20 mouse cellular contexts compared by ENCODE assay signal in genomic region chr9:120043115-120043514, GRCm38 (mm10). TPM values are rescaled to one million over a fixed set of nuclear protein-coding genes. Genes with fewer than 3 reads are reported as not detected.
DNase-seq lines count a peak whose midpoint lies in the region; ATAC-seq and TF ChIP-seq lines count a peak whose summit lies in the region.
"Had no signal": no experiment of that assay in that cellular context is flagged by ENCODE, and none has a peak within 500 bp of the region (broad histone marks: within the 10 kb centered on the region; RNA-seq: fewer than 3 reads in every experiment).

No protein-coding gene starts in this region.

- ATAC-seq in megakaryocyte, adult 5-6 weeks (ENCODE audit: poor library complexity, severe bottlenecking): peak; percentile 90
- ATAC-seq in frontal cortex, adult (ENCODE audit: low TSS enrichment): no peak; the same call in 1 of the 2 replicates
- ATAC-seq: forebrain, embryonic 13.5 days; intestine, embryonic 15.5 days had no signal

- intact Hi-C loops in left cerebral cortex, postnatal 36 days (cut with DNase I): no loop called here

- peak overlapping the region; percentile 51 for H3K27ac ChIP-seq in layer of hippocampus, adult 2 months
- peak overlapping the region; percentile 37 for H3K27ac ChIP-seq in bone marrow, adult 2 months (ENCODE audit: control insufficient read depth, insufficient read depth, low read depth, low read length, poor library complexity)
- H3K27ac ChIP-seq: embryonic facial prominence, embryonic 15.5 days; forebrain, embryonic 13.5 days; hindbrain, embryonic 13.5 days; intestine, embryonic 15.5 days; kidney, postnatal 0 days; limb, embryonic 12.5 days; lung, embryonic 15.5 days; neural tube, embryonic 12.5 days had no signal

- H3K4me1 ChIP-seq in bone marrow, adult 2 months (ENCODE audit: control insufficient read depth, insufficient read depth, low read length): peaks cover 7% of the 10 kb centered on the region
- H3K4me1 ChIP-seq: embryonic facial prominence, embryonic 15.5 days; forebrain, embryonic 13.5 days; hindbrain, embryonic 13.5 days; limb, embryonic 12.5 days; lung, embryonic 15.5 days; neural tube, embryonic 12.5 days had no signal

- H3K4me3 ChIP-seq in layer of hippocampus, adult 2 months: no peak overlapping the region
- no peak overlapping the region for H3K4me3 ChIP-seq in bone marrow, adult 2 months (replicated peaks; ENCODE audit: control insufficient read depth, low read depth, low read length)
- H3K4me3 ChIP-seq: embryonic facial prominence, embryonic 15.5 days; forebrain, embryonic 13.5 days; hindbrain, embryonic 13.5 days; intestine, embryonic 15.5 days; limb, embryonic 12.5 days; lung, embryonic 15.5 days; neural tube, embryonic 12.5 days had no signal

- 20% methylated on average over 7 of the region's 7 CpGs for WGBS in bone marrow, adult 2 months

- no peak for TF ChIP-seq CTCF in layer of hippocampus, adult 2 months (conservative IDR thresholded peaks at IDR 0.05)
- TF ChIP-seq CTCF in bone marrow, adult 2 months (IDR thresholded peaks at IDR 0.05; ENCODE audit: control insufficient read depth, insufficient read depth, low read length): no peak

- no peak for DNase-seq in layer of hippocampus, adult 2 months (ENCODE audit: low spot score in 2 of 2)
- DNase-seq in layer of hippocampus, postnatal 10 days (ENCODE audit: low spot score in 2 of 2): no peak
- DNase-seq in 3T3-L1 (ENCODE audit: low read depth, low spot score): peak; percentile 51
- no peak for DNase-seq in left cerebral cortex, postnatal 36 days (ENCODE audit: low spot score in 2 of 2)
- DNase-seq: adrenal gland, postnatal 14 days; midbrain, embryonic 14.5 days had no signal

- TF ChIP-seq POLR2A in bone marrow, adult 2 months (IDR thresholded peaks at IDR 0.05; ENCODE audit: borderline replicate concordance, control insufficient read depth, low read depth, low read length): no peak

RNA-seq across cellular contexts. Expression of gene Xirp1, which starts 19.7 kb away (rescaled TPM):
- under 1 TPM; 0.10 to 0.23 TPM for total RNA-seq in layer of hippocampus, adult 2 months (2021)
- under 1 TPM; 0.07 to 0.09 TPM for total RNA-seq in layer of hippocampus, postnatal 10 days (2021)
- not detected in 2 replicates for polyA plus RNA-seq in bone marrow, adult 2 months (2011; ENCODE audit: insufficient read depth, insufficient read length, low replicate concordance, missing spikeins)
- total RNA-seq in megakaryocyte, adult 5-6 weeks (2015): 0.09 TPM in 1 of 2 replicates, not detected in the other
- total RNA-seq in megakaryocyte, adult 5-6 weeks (2017): not detected in 2 replicates
- under 1 TPM in 1 of 2 experiments, not detected in 1; 0.15 TPM for total RNA-seq in left cerebral cortex, postnatal 36 days (2021)
- polyA plus RNA-seq: forebrain, embryonic 13.5 days; G1E; midbrain, embryonic 14.5 days had no signal

RNA-seq across cellular contexts. Expression of gene Cx3cr1, which starts 26.6 kb away (rescaled TPM):
- 10 to 100 TPM; 30.8 to 31.7 TPM for total RNA-seq in layer of hippocampus, adult 2 months (2021)
- 10 to 100 TPM; 28.3 to 31.6 TPM for total RNA-seq in layer of hippocampus, postnatal 10 days (2021)
- polyA plus RNA-seq in bone marrow, adult 2 months (2011; ENCODE audit: insufficient read depth, insufficient read length, low replicate concordance, missing spikeins): 0.97 and 2.7 TPM in 2 replicates
- total RNA-seq in megakaryocyte, adult 5-6 weeks (2015): 88.0 and 95.4 TPM in 2 replicates
- total RNA-seq in megakaryocyte, adult 5-6 weeks (2017): 111 and 114 TPM in 2 replicates
- total RNA-seq in left cerebral cortex, postnatal 36 days (2021): 10 to 100 TPM; 30.9 to 32.8 TPM
- polyA plus RNA-seq: G1E had no signal

RNA-seq across cellular contexts. Expression of gene Ccr8, which starts 48.8 kb away (rescaled TPM):
- total RNA-seq in layer of hippocampus, adult 2 months (2021): not detected
- not detected for total RNA-seq in layer of hippocampus, postnatal 10 days (2021)
- polyA plus RNA-seq in bone marrow, adult 2 months (2011; ENCODE audit: insufficient read depth, insufficient read length, low replicate concordance, missing spikeins): not detected in 2 replicates
- not detected in 2 replicates for total RNA-seq in megakaryocyte, adult 5-6 weeks (2015)
- total RNA-seq in megakaryocyte, adult 5-6 weeks (2017): not detected in 2 replicates
- not detected for total RNA-seq in left cerebral cortex, postnatal 36 days (2021)
- total RNA-seq: adrenal gland, postnatal 14 days; G1E had no signal
- polyA plus RNA-seq: forebrain, embryonic 13.5 days; G1E; gonadal fat pad, adult 2 months; hindbrain, embryonic 13.5 days; kidney, postnatal 0 days; limb, embryonic 12.5 days; midbrain, embryonic 14.5 days; neural tube, embryonic 12.5 days; urinary bladder, adult 2 months had no signal

RNA-seq across cellular contexts. Expression of gene Csrnp1, which starts 58.7 kb away (rescaled TPM):
- 10 to 100 TPM; 13.7 TPM for total RNA-seq in layer of hippocampus, adult 2 months (2021)
- total RNA-seq in layer of hippocampus, postnatal 10 days (2021): 10 to 100 TPM in 1 of 2 experiments, 1 to 10 TPM in 1; 9.9 to 10.4 TPM
- 6.4 and 19.5 TPM in 2 replicates for polyA plus RNA-seq in bone marrow, adult 2 months (2011; ENCODE audit: insufficient read depth, insufficient read length, low replicate concordance, missing spikeins)
- total RNA-seq in megakaryocyte, adult 5-6 weeks (2015): 7.9 and 11.6 TPM in 2 replicates
- total RNA-seq in megakaryocyte, adult 5-6 weeks (2017): 11.8 and 12.5 TPM in 2 replicates
- total RNA-seq in left cerebral cortex, postnatal 36 days (2021): 10 to 100 TPM; 12.5 to 19.1 TPM
